27 mouse cellular contexts compared by ENCODE assay signal in the genomic region with DNA sequence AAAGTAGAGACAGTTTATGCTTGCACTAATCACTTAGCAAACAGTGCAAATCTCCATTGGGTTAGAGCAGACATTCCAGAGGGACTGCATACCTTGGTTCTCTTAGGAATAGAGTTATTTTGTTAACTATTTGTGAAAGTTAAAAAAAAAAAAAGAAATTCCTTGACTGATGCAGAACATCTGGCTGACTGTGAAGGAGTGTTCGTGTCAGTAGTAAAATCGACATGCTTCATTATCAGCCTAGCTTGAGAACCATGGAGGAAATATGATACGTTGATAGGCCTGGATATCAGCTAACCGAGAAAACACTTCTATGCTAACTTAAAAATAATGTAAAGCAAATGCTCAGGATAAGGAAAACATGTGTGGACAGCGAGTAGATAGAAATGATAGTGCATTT.
DNase-seq lines count a peak whose midpoint lies in the region; ATAC-seq and TF ChIP-seq lines count a peak whose summit lies in the region.
"Had no signal": no experiment of that assay in that cellular context is flagged by ENCODE, and none has a peak within 500 bp of the region (broad histone marks: within the 10 kb centered on the region; RNA-seq: fewer than 3 reads in every experiment).

No protein-coding gene starts in this region.

- H3K27ac ChIP-seq in embryonic facial prominence, embryonic 14.5 days (replicated peaks; ENCODE audit: low read depth, low read length), result 0 out of 2 replicates have a peak overlapping the region, but pooled peaks have one; percentile 28
- H3K27ac ChIP-seq in limb, embryonic 14.5 days (replicated peaks; ENCODE audit: low read depth, low read length), result no peak overlapping the region
- H3K27ac ChIP-seq in forebrain, embryonic 10.5 days, result no peak overlapping the region
- H3K27ac ChIP-seq: forebrain, embryonic 12.5 days; heart, embryonic 15.5 days; hindbrain, embryonic 14.5 days; kidney, embryonic 15.5 days; liver, embryonic 14.5 days; midbrain, embryonic 15.5 days had no signal

- no peak overlapping the region for H3K4me3 ChIP-seq in embryonic facial prominence, embryonic 14.5 days (ENCODE audit: low read depth, low read length)
- H3K4me3 ChIP-seq in limb, embryonic 14.5 days (replicated peaks; ENCODE audit: low read length), result no peak overlapping the region
- no peak overlapping the region for H3K4me3 ChIP-seq in forebrain, embryonic 10.5 days
- H3K4me3 ChIP-seq: forebrain, embryonic 12.5 days; heart, embryonic 15.5 days; kidney, embryonic 15.5 days; megakaryocyte, embryonic 14.5 days; midbrain, embryonic 15.5 days; myocyte had no signal

- H3K4me1 ChIP-seq in embryonic facial prominence, embryonic 14.5 days (ENCODE audit: control insufficient read depth, insufficient read depth, low read length), result peaks cover 21% of the 10 kb centered on the region; the same call in 1 of the 2 replicates
- H3K4me1 ChIP-seq in limb, embryonic 14.5 days (ENCODE audit: control insufficient read depth, insufficient read depth, low read length), result peaks cover 12% of the 10 kb centered on the region
- peaks cover 21% of the 10 kb centered on the region for H3K4me1 ChIP-seq in forebrain, embryonic 10.5 days
- H3K4me1 ChIP-seq: heart, embryonic 15.5 days; megakaryocyte, embryonic 14.5 days had no signal

- no peak overlapping the region for H3K9ac ChIP-seq in embryonic facial prominence, embryonic 14.5 days (ENCODE audit: low read depth, low read length)
- H3K9ac ChIP-seq in limb, embryonic 14.5 days (ENCODE audit: low read depth, low read length, severe bottlenecking), result no peak overlapping the region
- H3K9ac ChIP-seq: forebrain, embryonic 12.5 days; heart, embryonic 15.5 days; hindbrain, embryonic 14.5 days; kidney, embryonic 15.5 days; liver, embryonic 14.5 days; lung, embryonic 14.5 days; midbrain, embryonic 15.5 days had no signal

- no peaks in the 10 kb centered on the region for H3K27me3 ChIP-seq in embryonic facial prominence, embryonic 14.5 days (replicated peaks; ENCODE audit: control insufficient read depth, insufficient read depth, low read length)
- no peaks in the 10 kb centered on the region for H3K27me3 ChIP-seq in limb, embryonic 14.5 days (ENCODE audit: control insufficient read depth, insufficient read depth, low read length)
- no peaks in the 10 kb centered on the region for H3K27me3 ChIP-seq in forebrain, embryonic 10.5 days (ENCODE audit: poor library complexity, severe bottlenecking)
- H3K27me3 ChIP-seq: forebrain, embryonic 12.5 days; heart, embryonic 15.5 days; kidney, embryonic 15.5 days; megakaryocyte, embryonic 14.5 days; midbrain, embryonic 15.5 days had no signal

- TF ChIP-seq POLR2A in limb, embryonic 14.5 days (IDR thresholded peaks at IDR 0.05; ENCODE audit: borderline replicate concordance, extremely low read depth, insufficient read depth, insufficient read length), result no peak

- 0 out of 2 replicates have a peak, but pooled peaks cover 5% of the 10 kb centered on the region for H3K9me3 ChIP-seq in embryonic facial prominence, embryonic 14.5 days (ENCODE audit: control insufficient read depth, low read length)
- no peaks in the 10 kb centered on the region for H3K9me3 ChIP-seq in limb, embryonic 14.5 days (ENCODE audit: control insufficient read depth, low read length)
- H3K9me3 ChIP-seq in forebrain, embryonic 10.5 days, result peaks cover 3% of the 10 kb centered on the region; the same call in 1 of the 2 replicates
- H3K9me3 ChIP-seq: forebrain, embryonic 12.5 days; heart, embryonic 15.5 days; kidney, embryonic 15.5 days; midbrain, embryonic 15.5 days had no signal

- 10% methylated on average over 5 of the region's 5 CpGs for WGBS in embryonic facial prominence, embryonic 14.5 days
- 14% methylated on average over 5 of the region's 5 CpGs for WGBS in limb, embryonic 14.5 days
- WGBS in forebrain, embryonic 10.5 days, result 71% methylated on average over 5 of the region's 5 CpGs

- DNase-seq in 3T3-L1 (ENCODE audit: low read depth, low spot score) (peak; percentile 67), NIH3T3 (ENCODE audit: low read depth) (peak; percentile 53)
- peak; percentile 72 for DNase-seq in embryonic facial prominence, embryonic 14.5 days (ENCODE audit: low spot score)
- peak; percentile 52 for DNase-seq in limb, embryonic 14.5 days (ENCODE audit: low spot score)
- no peak for DNase-seq in lung, postnatal 14 days
- DNase-seq in forebrain, embryonic 10.5 days (ENCODE audit: extremely low spot score, low spot score), result no peak
- DNase-seq in natural killer cell, adult 2 months (ENCODE audit: low spot score in 2 of 2), result no peak
- DNase-seq: adrenal gland, postnatal 14 days; cerebellum, adult 2 months; cerebellum, postnatal 25 days; heart, postnatal 36 days; kidney, postnatal 4 days; layer of hippocampus, adult 9-11 months; left cerebral cortex, postnatal 4 days; lung, embryonic 14.5 days; lung, postnatal 36 days; right cerebral cortex, adult 18-20 months; right cerebral cortex, postnatal 4 days; thymus, postnatal 14 days had no signal

- no peaks in the 10 kb centered on the region for H3K36me3 ChIP-seq in embryonic facial prominence, embryonic 14.5 days (ENCODE audit: control insufficient read depth, insufficient read depth, low read length)
- H3K36me3 ChIP-seq in limb, embryonic 14.5 days (ENCODE audit: control insufficient read depth, insufficient read depth, low read length), result no peaks in the 10 kb centered on the region
- H3K36me3 ChIP-seq in forebrain, embryonic 10.5 days (replicated peaks), result no peaks in the 10 kb centered on the region
- H3K36me3 ChIP-seq: forebrain, embryonic 12.5 days; heart, embryonic 15.5 days; kidney, embryonic 15.5 days; midbrain, embryonic 15.5 days had no signal

- peak; percentile 55; the same call in 1 of the 2 replicates for ATAC-seq in embryonic facial prominence, embryonic 14.5 days (ENCODE audit: low read depth)
- peak; percentile 88 for ATAC-seq in limb, embryonic 14.5 days (ENCODE audit: low FRiP score, low read depth)
- ATAC-seq: midbrain, embryonic 15.5 days had no signal

- no peak overlapping the region for H3K4me2 ChIP-seq in embryonic facial prominence, embryonic 14.5 days (ENCODE audit: low read depth, low read length)
- no peak overlapping the region for H3K4me2 ChIP-seq in limb, embryonic 14.5 days (replicated peaks; ENCODE audit: low read depth, low read length, severe bottlenecking)
- H3K4me2 ChIP-seq: forebrain, embryonic 12.5 days; heart, embryonic 15.5 days; hindbrain, embryonic 14.5 days; kidney, embryonic 15.5 days; lung, embryonic 14.5 days; midbrain, embryonic 15.5 days had no signal

Comparison
In these comparisons a context has a peak if more than half of its experiments do, and no peak if none do; other contexts are left out.
1. DNase-seq: peak in 3T3-L1 (single experiment), NIH3T3 (single experiment), embryonic facial prominence, embryonic 14.5 days (single experiment) and limb, embryonic 14.5 days (single experiment); none in lung, postnatal 14 days (single experiment), forebrain, embryonic 10.5 days (single experiment) and natural killer cell, adult 2 months (0 of 2).